Mouse (Mus musculus) lung, adult 2 months (tissue): ENCODE measurements around the gene Zfp853.

Source experiments
- CTCF ChIP-seq: fragments of 200-500 bp; IDR thresholded peaks from 2 replicates; pipeline ENCODE4 v1.5.1; 2011; ENCODE audit warnings: mild to moderate bottlenecking, low read length, control low read depth; ENCODE audit not compliant: insufficient read depth
- POLR2A ChIP-seq: fragments of 200-500 bp; IDR thresholded peaks from 2 replicates; pipeline ENCODE4 v1.6.1; 2011; ENCODE audit warnings: low read depth, mild to moderate bottlenecking, control low read depth, low read length, borderline replicate concordance; ENCODE audit errors: extremely low read depth

- TF ChIP-seq CTCF (no peak), POLR2A (no peak)
These were observed 40.6 kb downstream of the Zfp853 start for GRCm38 (mm10) chr5:143252791-143253185.
